Mouse (Mus musculus): ENCODE measurements around the gene Eif4a2. TPM values are rescaled to one million over a fixed set of nuclear protein-coding genes. Genes with fewer than 3 reads are reported as not detected.
A peak's percentile ranks its signal among the peaks of the same experiment; 100 is the strongest.
"Not testable (repeated sequence)": the region's sequence is repeated elsewhere in the genome, so short reads cannot be mapped to it uniquely, and the experiment has no call there.

The Eif4a2 gene
- 155 and 160 TPM in 2 replicates for polyA plus RNA-seq (2015; fragmentation: Nextera tagmentation; extraction: Ambion mirVana)

- H3K9ac ChIP-seq: peak within 1 kb of the TSS; percentile 100
- under 1% methylated on average over 71 of the region's 71 CpGs for WGBS
- H3K27me3 ChIP-seq: no peaks in the 10 kb centered on the region
- ATAC-seq (replicated peaks; ENCODE audit: insufficient number of reproducible peaks, insufficient read depth, low FRiP score, low read depth): peak; percentile 90
- peak within 1 kb of the TSS; percentile 98 for H3K27ac ChIP-seq
- peaks cover 39% of the 10 kb centered on the region for H3K36me3 ChIP-seq
- H3K4me1 ChIP-seq (replicated peaks): peaks cover 41% of the 10 kb centered on the region
- H3K4me2 ChIP-seq: peak within 1 kb of the TSS; percentile 69
- H3K9me3 ChIP-seq (replicated peaks): no peaks in the 10 kb centered on the region
- H3K4me3 ChIP-seq: peak within 1 kb of the TSS; percentile 99
Observed at GRCm38 (mm10) chr16:23107231-23107942, at the start of gene Eif4a2. TSS of gene Eif4a2 (plus strand) at chr16:23107444.

DNA sequence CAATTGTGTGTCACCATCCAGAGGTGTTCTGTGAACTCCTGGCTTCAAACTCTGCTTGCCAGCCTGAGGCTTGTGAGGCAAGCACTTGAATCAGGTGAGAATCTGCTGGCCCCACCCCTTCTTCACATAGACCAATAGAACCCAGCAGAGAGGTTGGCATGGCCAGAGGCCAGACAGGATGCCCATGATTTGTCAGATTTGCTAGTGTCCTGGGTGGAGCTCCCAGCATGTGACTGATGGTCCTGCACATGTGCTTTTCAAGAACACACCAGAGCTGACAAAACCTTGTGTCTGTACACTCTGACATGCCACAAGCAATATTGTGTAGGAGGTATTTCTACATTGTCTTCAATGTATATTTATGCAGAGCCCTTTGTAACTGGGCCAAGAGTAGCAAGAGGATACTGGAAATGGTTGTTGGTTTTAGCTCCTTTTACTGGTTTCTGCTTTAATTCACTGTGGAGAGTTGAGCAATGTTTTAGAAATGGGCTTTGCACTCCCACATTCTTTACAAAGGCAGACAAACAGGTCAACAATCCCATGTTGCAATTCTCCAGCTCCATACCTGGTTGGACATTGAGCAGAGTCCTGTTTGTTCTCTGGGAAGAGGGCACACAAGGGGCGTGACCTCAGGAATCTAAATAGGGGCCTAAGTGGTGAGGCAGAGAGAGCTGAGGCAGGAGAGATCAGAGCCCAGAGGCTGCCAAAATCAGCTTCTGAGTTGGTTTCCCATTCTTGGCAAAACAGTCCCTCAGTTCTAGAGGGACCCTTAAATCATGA, 49.4 kb upstream of the Eif4a2 start, which contains the start of gene Kng1:
Gene Kng1 (plus strand): TSS at position 198 of the 780 bp plus-strand sequence.
- H3K36me3 ChIP-seq; ATAC-seq (replicated peaks; ENCODE audit: insufficient number of reproducible peaks, insufficient read depth, low FRiP score, low read depth): not testable (repeated sequence)
- 70% methylated on average over 1 of the region's 1 CpGs for WGBS

GRCm38 (mm10) chr16:23059630-23060029, 47.6 kb upstream of the Eif4a2 start:
- 57% methylated on average over 4 of the region's 4 CpGs for WGBS
- ATAC-seq (replicated peaks; ENCODE audit: insufficient number of reproducible peaks, insufficient read depth, low FRiP score, low read depth); H3K27me3 ChIP-seq; H3K4me3 ChIP-seq; H3K9ac ChIP-seq; H3K9me3 ChIP-seq (replicated peaks); H3K4me2 ChIP-seq; H3K36me3 ChIP-seq; H3K4me1 ChIP-seq (replicated peaks); H3K27ac ChIP-seq: not testable (repeated sequence)

More for the DNA sequence above, 49.4 kb upstream of the Eif4a2 start, which contains the start of gene Kng1:
- not testable (repeated sequence) for H3K9me3 ChIP-seq (replicated peaks); H3K4me2 ChIP-seq; H3K4me1 ChIP-seq (replicated peaks); H3K27ac ChIP-seq; H3K27me3 ChIP-seq; H3K4me3 ChIP-seq; H3K9ac ChIP-seq

DNA sequence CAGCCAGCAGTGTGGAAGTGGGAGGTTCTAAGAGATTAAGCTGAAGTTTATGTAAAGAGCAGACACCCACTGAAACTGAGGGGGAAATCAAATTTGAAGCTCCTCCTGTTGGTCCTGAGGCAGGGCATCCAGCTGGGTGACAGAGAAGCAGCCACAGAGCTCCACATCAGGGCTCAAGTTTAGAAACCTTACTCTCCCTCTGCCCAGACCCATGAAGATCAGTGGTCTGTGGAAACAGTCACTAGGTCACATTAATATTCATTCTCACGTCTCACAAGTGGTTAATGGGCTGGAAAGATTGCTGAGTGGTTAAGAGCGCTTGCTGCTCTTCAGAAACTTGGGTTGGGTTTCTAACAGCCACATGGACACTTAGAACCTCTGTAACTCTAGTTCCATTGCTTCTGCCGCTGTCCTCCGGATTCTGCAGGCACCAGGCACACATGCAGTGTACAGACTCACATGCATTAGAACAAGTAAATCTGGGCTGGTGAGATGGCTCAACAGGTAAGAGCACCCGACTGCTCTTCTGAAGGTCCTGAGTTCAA, 46.4 kb upstream of the Eif4a2 start:
- H3K27ac ChIP-seq; H3K4me2 ChIP-seq; H3K9ac ChIP-seq; ATAC-seq (replicated peaks; ENCODE audit: insufficient number of reproducible peaks, insufficient read depth, low FRiP score, low read depth); H3K27me3 ChIP-seq; H3K9me3 ChIP-seq (replicated peaks); H3K4me1 ChIP-seq (replicated peaks); H3K36me3 ChIP-seq; H3K4me3 ChIP-seq: not testable (repeated sequence)
- WGBS: 74% methylated on average over 5 of the region's 5 CpGs

- not testable (repeated sequence) for ATAC-seq (replicated peaks; ENCODE audit: insufficient number of reproducible peaks, insufficient read depth, low FRiP score, low read depth); H3K36me3 ChIP-seq; H3K4me2 ChIP-seq; H3K9me3 ChIP-seq (replicated peaks); H3K27me3 ChIP-seq; H3K4me3 ChIP-seq; H3K27ac ChIP-seq; H3K4me1 ChIP-seq (replicated peaks); H3K9ac ChIP-seq
- WGBS: 83% methylated on average over 6 of the region's 6 CpGs
Observed at GRCm38 (mm10) chr16:23077516-23077915, 29.7 kb upstream of the Eif4a2 start.

- not testable (repeated sequence) for H3K36me3 ChIP-seq; ATAC-seq (replicated peaks; ENCODE audit: insufficient number of reproducible peaks, insufficient read depth, low FRiP score, low read depth); H3K4me1 ChIP-seq (replicated peaks); H3K4me2 ChIP-seq; H3K9me3 ChIP-seq (replicated peaks); H3K27me3 ChIP-seq; H3K4me3 ChIP-seq; H3K27ac ChIP-seq; H3K9ac ChIP-seq
- WGBS: 68% methylated on average over 8 of the region's 8 CpGs
Observed at GRCm38 (mm10) chr16:23087159-23087558, 20.1 kb upstream of the Eif4a2 start.

- WGBS: 46% methylated on average over 4 of the region's 4 CpGs
- not testable (repeated sequence) for H3K9ac ChIP-seq; H3K4me3 ChIP-seq; H3K4me2 ChIP-seq; H3K27me3 ChIP-seq; ATAC-seq (replicated peaks; ENCODE audit: insufficient number of reproducible peaks, insufficient read depth, low FRiP score, low read depth); H3K27ac ChIP-seq; H3K36me3 ChIP-seq; H3K9me3 ChIP-seq (replicated peaks); H3K4me1 ChIP-seq (replicated peaks)
Observed at GRCm38 (mm10) chr16:23087712-23088111, 19.5 kb upstream of the Eif4a2 start.

GRCm38 (mm10) chr16:23088491-23088890, 18.8 kb upstream of the Eif4a2 start:
- not testable (repeated sequence) for H3K4me3 ChIP-seq; ATAC-seq (replicated peaks; ENCODE audit: insufficient number of reproducible peaks, insufficient read depth, low FRiP score, low read depth); H3K36me3 ChIP-seq; H3K4me1 ChIP-seq (replicated peaks); H3K9me3 ChIP-seq (replicated peaks); H3K4me2 ChIP-seq; H3K27ac ChIP-seq; H3K9ac ChIP-seq; H3K27me3 ChIP-seq
- 92% methylated on average over 1 of the region's 1 CpGs for WGBS

- H3K4me2 ChIP-seq; H3K9ac ChIP-seq; H3K4me3 ChIP-seq; H3K4me1 ChIP-seq (replicated peaks); H3K9me3 ChIP-seq (replicated peaks); H3K27ac ChIP-seq; H3K27me3 ChIP-seq; ATAC-seq (replicated peaks; ENCODE audit: insufficient number of reproducible peaks, insufficient read depth, low FRiP score, low read depth); H3K36me3 ChIP-seq: not testable (repeated sequence)
Observed at GRCm38 (mm10) chr16:23091345-23091744, 15.9 kb upstream of the Eif4a2 start.

- ATAC-seq (replicated peaks; ENCODE audit: insufficient number of reproducible peaks, insufficient read depth, low FRiP score, low read depth): 0 out of 2 replicates have a peak, but pooled peaks have one; percentile 37
- Histone ChIP-seq H3K27ac (no peak overlapping the region), H3K9ac (no peak overlapping the region), H3K4me1 (replicated peaks) (no peaks in the 10 kb centered on the region), H3K27me3 (no peaks in the 10 kb centered on the region), H3K4me3 (no peak overlapping the region), H3K4me2 (no peak overlapping the region), H3K9me3 (replicated peaks) (no peaks in the 10 kb centered on the region), H3K36me3 (no peaks in the 10 kb centered on the region)
- 75% methylated on average over 13 of the region's 13 CpGs for WGBS
Observed at GRCm38 (mm10) chr16:23093321-23093953, 13.8 kb upstream of the Eif4a2 start.

DNA sequence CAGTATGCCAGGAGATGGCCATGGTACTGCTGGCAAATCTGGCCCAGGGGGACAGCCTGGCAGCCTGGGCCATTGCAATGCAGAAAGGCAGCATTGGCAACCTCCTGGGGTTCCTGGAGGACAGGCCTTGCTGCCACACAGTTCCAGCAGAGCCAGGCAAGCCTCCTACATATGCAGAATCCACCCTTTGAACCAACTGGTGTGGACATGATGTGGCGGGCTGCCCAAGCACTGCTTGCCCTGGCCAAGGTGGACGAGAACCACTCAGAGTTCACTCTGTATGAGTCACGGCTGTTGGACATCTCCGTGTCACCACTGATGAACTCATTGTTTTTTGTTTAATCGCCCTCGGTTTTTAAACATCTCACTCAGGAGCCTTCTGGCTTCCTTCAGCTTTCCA, 13.1 kb upstream of the Eif4a2 start:
- H3K4me2 ChIP-seq: no peak overlapping the region
- no peak overlapping the region for H3K27ac ChIP-seq
- no peaks in the 10 kb centered on the region for H3K4me1 ChIP-seq (replicated peaks)
- no peak overlapping the region for H3K4me3 ChIP-seq
- H3K27me3 ChIP-seq: no peaks in the 10 kb centered on the region
- WGBS: 87% methylated on average over 6 of the region's 6 CpGs
- H3K9ac ChIP-seq: no peak overlapping the region
- ATAC-seq (replicated peaks; ENCODE audit: insufficient number of reproducible peaks, insufficient read depth, low FRiP score, low read depth): no peak
- H3K36me3 ChIP-seq: no peaks in the 10 kb centered on the region
- H3K9me3 ChIP-seq (replicated peaks): no peaks in the 10 kb centered on the region
